Mouse (Mus musculus) left cerebral cortex, adult 8-10 months (tissue): ENCODE data around the gene Tshr. TPM values are rescaled to one million over a fixed set of nuclear protein-coding genes. Genes with fewer than 3 reads are reported as not detected.
A peak's percentile ranks its signal among the peaks of the same experiment; 100 is the strongest.

Experiments used
- DNase-seq, 2 experiments: peaks; one replicate each; pipeline ENCODE4 v3.0.0; 2022; ENCODE audit warnings: low spot score in 2 of 2
- total RNA-seq, 4 experiments: library from RNA; stranded (reverse); gene quantifications; 2 replicates each; pipeline ENCODE4 v1.2.4; 2022

The Tshr gene
- total RNA-seq, 4 experiments from 2014 or later = 0.17 to 0.53 (median 0.27) TPM

DNA sequence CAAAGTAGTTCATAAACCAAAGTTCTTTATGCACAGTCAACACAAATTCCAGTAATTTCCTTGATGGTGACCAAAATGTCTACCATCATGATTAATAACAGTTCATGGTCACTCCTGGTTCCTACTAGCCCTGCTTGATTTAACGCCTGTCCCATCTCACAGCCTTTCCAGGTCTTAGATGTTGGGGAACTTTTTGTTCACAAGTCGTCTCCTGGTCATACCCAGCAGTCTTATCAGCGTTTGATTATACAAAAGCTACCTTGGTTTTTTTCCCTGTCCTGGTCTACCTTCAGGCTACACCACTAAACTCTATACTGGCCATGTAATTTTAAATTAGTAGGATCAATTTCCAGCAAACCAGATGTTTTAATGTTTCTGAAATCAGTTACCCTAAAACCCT lies 202.7 kb downstream of the Tshr start:
- no peak for DNase-seq

DNA sequence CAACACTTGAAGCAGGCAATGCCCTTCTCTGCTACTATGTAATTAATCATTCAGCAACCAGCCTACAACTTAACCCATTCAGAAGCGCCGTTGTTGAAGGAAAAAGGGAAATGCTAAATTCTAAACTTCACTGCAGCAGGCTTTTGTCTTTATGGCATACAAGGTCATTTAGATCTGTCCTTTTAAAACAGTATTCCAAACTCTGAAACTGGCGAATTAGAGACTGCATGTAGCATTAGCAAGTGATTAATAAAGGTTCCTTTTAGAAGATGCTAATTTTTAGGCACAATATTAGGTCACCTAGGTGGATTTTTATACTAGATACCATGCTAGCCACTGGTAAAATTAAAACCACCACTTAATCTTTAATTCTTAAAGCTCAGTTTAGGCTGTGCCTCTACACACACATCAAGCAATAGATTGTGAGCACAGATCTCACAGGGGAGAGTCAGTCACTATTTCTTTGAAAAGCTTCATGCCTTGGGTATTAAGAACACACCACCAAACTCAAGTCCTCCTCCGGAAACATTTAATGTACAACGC lies 203.2 kb downstream of the Tshr start:
- DNase-seq = no peak

DNA sequence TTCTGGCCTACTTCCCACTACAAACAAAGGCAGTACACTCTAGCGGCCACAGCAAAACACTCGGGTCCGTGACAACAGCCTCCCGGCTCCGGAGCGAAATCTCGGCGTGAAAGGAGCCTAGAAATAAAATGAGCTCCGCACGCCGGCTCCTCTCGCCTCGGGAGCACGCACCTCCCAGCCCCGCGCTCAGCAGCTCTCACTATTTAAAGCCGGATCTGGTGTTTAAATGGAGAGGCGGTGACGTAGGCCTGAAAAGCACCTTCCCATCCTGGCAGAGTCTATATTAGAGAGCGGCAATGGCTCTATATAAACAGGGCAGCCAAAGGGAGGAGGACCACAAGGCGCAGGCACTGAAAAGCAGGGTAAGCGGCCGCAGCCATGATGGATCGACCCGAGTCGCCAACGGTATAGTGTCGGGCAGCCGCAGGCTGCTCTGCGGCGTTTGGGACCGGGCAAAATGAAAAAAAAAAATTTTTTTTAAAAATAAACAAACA lies 203.9 kb downstream of the Tshr start:
- DNase-seq = peak; percentile 91 to 94

DNA sequence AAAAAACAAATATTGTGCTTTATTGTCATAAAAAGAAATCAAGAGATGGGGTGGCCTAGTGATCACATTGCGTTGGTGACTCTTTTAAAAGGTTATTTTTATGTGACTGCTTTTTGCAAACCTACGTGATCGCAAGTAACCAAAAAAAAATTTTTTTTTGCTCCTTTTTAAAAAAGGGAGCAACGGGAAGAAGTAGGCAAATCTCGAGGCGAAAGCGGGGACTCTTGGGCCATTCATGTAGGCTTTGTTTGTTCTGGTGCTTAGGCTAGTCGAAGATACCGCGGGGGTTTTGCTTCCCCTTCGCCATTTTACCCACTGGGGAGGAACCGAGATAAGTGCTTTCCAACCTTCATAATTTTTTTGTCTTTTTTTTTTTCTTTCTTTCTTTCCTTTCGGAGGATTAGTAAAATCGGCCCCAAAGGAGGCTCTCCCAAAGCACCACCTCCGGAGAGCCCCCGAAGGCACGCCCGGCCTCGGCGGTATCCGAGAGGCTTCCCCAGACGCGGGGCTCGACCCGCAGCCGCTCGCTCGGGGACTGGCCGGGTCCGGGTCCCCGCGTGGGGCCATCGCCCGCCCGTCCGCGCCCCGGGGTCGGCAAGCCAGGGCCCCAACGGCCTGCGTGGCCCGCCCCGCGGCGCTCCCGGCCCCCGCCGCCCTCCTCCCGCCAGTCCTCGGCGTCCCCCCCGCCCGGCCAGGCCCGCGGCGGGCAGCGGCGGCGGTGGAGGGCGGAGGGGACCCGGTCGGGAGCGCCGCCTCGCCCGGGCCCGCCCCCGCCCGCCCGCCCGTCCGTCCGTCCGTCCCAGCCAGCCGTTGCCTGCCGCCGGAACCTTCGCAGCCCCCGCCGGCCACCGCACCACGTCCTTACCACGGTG lies 204.5 kb downstream of the Tshr start:
- DNase-seq = peak; percentile 18 to 34

DNA sequence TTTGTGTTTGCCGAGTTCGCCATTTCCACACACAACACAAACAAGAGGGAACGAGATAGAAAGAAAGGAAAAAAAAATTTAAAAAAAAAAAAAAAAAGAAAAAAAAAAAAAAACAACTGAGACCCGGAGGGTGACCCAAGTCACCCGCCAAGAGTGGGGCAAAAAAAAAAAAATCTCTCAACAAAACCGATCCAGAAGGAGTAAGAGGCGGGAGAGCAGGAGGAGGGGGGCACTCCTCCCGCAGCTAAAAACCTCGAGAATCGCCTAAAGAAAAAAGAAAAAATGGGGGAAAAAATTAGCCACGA lies 205.1 kb downstream of the Tshr start:
- no peak for DNase-seq

DNA sequence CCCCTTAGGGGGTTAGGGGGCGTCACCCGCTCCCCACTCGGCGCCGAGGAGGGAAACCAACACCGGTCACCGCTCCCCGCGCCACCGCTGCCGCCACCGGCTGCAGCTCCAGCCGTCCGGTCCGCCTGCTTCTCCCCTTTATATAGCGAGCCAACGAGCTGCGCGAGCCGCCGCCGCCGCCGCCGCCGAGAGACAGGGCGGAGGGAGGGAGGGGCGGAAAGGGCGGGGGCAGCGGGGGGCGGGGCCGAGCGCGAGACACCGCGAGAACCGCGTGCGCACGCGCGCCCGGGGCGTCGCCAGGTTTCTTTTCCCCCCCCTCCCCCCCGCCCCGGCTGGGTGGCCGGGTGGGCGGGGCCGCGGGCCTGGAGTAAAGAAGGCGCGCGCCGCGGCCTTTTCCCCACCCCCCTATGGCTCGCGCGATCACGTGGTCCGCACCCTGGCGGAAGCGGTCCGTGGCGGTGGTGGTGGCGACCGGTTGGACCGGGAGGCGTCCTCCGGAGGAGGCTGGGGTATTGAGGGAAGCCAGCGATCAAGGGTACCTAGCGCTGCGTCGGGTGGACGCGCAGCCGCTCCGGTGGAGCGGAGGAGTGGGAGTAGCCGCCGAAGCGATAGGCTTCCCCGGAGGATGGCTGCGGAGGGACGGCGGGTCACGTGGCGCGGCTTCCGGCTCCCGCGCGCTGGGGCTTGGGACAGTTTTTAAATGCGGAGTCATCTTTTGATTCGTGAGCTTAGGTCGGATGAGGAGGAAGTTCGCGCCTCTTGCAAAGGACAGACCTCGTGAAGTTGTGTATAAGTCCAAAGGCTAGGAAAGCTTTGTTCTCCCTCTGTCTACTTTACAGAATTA lies 205.7 kb downstream of the Tshr start, which contains the start of gene Gtf2a1:
Gene Gtf2a1 (minus strand): TSS at position 641 of the 844 bp plus-strand sequence.
- DNase-seq = peak; percentile 90 to 91

DNA sequence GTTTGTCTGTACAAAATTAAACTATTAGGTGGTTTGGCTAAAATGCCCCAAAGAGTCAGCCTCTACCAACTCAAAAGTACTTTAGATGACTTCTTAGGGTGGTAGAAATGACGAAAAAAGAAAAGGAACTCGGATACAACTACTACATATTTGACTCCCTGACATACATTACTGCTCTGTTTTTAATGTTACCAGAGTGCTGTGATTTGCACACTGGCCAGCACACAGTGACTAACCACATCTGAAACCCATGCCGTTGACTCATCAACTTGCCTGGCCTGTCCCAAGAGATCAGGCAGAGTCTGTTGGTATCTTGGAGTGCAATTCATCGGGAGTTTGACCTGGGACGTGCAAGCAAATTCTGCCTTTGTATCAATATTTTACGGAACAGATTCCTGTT lies 206.4 kb downstream of the Tshr start:
- peak in 1 of 2 experiments; percentile 17 for DNase-seq

DNA sequence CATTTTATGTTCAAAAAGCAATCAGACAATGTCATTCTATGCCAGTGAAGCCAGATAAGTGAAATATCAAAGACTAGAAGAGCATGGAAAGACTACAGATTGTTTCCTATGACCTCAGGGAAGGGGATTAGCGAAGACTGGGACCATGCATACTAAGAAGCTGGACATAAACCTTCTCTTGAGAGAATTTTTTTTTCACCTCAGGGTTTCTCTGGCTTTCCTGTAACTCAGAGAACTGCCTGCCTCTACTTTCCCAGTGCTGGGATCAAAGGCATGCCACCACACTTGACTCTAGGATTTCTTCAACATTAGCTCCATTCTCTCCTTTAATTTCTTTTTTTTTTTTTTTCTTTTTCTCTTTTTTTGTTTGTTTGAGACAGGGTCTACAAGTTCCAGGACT lies 206.8 kb downstream of the Tshr start:
- no peak for DNase-seq

DNA sequence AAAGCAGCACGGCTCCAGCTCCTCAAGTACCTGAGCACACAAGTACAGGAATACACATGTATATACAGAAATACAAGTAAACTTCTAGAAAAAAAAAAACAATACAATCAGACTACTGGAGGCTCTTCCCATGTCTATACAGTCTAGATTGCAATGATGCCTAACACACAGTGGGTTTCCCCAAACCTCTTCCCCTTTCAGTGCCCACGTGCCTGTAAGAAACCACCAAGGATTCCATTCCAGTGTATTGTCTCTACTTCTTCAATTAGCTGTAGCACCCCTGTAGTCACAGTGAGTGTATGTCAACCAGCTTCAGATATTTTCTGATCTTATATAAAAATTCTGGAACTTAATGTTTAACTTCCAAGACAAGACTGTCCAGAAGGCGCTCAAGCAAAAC lies 207.8 kb downstream of the Tshr start:
- DNase-seq = no peak

Other genes with a start within 250 kb of the Tshr start
- gene Cep128, start 154 bp upstream of the Tshr start, total RNA-seq = 10 to 100 TPM in 2 of 4 experiments, 1 to 10 TPM in 2; 6.6 to 10.5 (median 9.0) TPM
- gene Gtf2a1, start 205.9 kb downstream of the Tshr start, total RNA-seq = 10 to 100 TPM; 51.9 to 57.1 (median 53.2) TPM